Mouse (Mus musculus) brain, embryonic 18.5 days (tissue): ENCODE results near the gene Pygl.
"Not testable (repeated sequence)": the region's sequence is repeated elsewhere in the genome, so short reads cannot be mapped to it uniquely, and the experiment has no call there.

Source experiments
- DNase-seq: peaks from one replicate; pipeline ENCODE4 v3.0.0-alpha.2; 2012; ENCODE audit warnings: low read depth, low spot score

Pygl gene

DNA sequence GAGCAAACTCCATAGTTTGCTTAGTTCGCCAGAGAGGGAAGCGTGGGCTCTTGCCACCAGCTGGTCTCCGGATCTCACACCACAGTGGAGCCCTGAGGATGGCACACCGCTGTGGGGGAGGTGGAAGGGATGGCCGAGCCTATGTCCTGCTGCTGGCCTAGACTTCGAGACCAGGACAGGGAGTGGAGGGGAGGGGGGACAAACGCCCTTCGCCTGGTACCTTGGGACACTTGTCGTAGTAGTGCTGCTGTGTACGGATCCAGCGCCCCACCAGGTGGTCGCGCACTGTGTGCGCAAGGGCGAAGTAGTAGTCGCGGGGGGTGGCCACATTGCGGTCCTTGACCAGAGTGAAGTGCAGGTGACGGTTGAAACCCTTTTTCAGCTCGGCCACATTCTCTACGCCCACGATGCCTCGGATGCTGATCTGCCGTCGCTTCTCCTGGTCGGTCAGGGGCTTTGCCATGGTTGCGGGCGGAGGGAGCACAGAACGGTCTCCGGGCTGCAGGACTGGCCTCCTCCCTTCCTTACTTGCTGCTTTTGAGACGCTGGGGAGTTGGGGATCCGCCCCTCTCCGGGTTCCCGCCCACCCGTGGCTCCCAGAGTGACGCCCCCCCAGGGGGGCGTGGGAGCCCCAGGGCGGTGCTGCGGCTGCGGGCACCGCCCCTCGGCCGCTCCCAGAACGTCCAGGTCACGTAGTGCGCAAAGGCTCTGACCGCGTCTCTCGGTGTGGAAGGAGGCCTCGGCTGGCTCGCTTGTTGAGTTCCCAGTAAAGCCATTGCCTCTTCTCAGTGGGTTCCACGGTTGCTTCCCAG lies 4.0 kb downstream of the Pygl start:
- DNase-seq = no peak

DNA sequence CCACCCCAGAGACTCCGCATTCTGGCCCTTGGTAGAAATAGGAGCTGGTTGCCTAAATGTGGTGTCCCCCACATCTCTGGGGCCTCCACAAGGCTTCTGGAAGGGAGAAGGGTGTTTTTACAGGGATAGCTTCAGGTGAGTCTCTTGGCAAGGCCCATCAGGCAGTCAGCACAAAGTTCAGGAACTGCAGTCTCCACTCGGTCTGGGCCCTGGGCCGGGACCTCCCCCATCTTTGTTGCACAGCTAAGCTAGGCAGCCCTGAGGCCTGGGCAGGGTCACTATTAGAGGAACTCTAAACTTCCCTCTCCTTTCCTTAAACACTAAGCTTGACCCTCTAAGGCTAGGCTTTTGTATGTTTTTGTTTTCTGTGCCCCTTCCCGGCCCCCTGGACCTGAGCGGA lies 4.6 kb downstream of the Pygl start:
- DNase-seq = no peak

DNA sequence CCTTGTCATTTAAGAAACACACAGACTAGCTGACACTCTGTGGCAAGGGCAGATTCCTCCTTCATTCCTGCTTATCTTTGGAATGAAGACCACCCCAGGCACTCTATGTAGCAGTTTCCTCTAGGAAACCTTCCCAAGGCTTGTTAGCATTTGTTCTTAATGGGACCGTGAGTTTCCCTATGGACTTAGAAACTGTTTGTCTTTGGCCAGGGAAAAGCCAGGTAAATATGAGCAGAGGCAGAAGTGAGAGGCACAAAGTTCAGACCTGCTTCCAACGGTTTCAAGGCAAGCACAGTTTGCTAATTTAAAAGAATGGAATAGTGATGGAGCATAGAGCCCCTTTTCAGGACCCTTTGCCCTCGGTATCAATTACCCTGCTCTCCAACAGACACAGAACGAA lies 8.0 kb downstream of the Pygl start:
- DNase-seq = no peak

DNA sequence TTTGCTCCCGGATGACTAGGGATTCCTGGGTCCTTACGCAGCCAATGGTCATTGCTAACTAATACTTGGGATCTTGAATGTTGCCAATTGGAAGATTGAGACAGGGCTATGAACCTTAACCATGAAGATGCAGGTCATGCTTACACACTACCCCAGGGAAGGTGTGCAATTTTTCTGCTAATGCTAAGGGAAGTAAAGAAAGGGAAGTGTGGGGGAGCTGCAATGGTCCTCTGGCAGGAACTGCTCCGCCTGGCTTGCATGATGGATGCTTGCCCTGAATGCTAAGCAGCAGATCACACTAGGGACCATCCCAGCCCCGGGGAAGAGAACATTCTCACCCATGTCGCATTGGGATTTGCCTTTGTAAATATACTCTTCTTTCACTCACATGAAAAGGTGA lies 9.9 kb downstream of the Pygl start:
- no peak for DNase-seq

DNA sequence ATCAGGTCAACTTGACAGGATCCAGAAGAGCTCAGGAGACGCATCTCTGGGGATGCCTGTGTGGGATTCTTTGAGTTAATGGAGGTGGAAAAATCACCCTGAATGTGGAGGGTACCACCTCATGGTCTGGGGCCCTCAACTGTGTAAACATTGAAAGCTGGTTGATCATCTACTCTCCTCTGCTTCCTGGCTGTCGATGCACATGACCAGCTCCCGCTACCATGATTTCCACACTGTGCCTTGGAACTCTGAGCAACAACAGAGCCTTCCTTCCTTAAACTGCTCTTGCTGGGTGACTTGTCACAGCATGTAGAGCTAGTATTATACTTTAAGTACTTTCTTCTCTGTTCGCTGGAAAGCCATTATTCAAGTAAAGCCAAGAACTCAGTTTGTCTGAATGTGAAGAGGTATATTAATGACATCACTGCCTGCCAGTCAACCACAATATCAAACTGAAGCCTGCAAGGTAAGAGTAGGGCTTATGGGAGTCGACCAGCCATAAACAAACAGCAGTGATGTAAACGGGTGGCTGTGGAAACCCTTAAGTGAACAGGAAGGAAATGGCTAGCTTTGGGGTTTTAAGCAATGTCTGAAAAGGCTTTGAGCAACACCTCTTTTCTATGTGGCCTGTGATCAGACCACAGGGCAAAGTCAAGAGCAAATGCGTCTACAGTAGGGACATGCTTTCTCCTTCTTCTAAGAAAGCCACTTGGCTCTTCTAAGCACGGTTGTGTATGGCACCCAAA lies 12.3 kb downstream of the Pygl start:
- DNase-seq = no peak

DNA sequence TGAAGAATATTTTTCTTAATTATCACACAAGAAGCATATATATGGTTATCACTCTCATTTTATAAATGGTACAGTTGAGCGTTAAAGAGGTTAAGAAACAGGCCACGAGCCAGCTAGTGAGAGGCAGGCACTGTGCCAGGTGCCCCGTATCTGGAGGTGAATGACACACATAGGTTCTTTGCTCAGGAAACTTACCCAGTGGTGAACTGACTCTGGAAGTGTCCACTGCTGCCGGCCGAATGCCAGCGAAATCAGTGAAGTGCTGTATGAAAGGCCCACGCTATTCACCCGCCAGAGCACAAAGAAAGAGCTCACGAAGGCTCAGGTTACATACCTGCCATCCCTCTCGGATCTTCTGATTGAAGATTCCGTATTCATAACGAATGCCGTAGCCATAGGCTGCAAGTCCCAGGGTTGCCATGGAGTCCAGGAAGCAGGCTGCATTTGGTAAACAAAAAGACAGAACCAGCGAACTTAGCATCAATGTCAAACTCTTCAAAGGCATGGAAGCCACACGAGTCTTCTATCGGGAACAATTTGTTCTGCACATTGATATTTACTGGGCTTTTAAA lies 15.0 kb downstream of the Pygl start:
- DNase-seq = no peak

DNA sequence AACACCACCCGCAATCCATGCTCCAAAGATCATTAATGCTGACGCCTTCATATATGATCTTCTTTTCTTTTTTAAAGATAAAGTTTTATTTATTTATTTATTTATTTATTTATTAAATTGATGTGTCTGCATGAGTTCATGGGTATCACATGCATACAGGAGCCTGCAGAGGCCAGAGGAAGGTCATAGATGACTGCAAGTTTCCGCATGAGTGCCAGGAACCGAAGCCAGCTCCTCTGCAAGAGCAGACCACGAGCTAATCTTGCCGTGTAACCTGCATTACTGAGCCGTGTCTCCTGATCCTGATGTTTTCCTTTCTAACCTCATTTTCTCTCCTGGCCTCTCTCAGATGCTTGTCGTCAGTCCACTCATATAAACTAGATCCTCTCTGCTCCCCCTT lies 17.0 kb downstream of the Pygl start:
- DNase-seq = no peak

DNA sequence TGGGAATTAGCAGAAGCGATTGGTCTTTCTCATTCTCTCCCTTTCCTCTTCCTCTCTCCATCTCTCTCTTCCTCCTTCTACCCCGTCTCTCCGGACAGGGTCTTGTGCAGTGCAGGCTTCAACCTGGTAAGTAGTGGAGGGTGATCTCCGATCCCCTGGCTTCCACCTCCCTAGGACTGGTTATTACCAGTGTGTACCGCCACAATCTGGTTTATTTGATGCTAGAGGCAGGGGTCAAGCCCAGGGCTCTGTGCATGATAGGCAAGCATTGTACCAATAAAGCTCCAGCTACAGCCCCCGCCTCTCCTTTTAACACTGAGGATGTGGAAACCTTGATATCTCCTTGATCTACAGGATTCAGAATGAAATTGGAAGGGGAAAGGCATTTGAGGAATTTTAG lies 17.7 kb downstream of the Pygl start:
- no peak for DNase-seq

DNA sequence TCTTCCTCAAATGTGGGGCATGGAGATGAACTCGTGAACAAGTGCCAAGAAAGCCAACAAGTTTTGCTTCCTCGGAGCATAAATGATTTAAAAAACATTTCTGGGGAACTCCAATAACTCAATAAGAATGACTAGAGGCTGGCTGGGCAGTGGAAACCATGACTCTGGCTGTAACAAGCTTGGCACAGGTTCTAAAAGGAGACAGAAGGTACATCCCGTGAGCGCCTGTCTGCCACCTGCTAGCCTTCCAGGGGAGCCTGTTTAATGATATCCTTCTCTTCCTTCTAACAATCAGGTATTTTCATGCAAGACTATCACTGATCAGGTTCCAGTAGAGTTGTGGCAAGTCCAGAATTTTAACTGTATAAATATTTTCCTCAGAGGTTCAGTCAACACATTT lies 18.8 kb downstream of the Pygl start:
- no peak for DNase-seq

DNA sequence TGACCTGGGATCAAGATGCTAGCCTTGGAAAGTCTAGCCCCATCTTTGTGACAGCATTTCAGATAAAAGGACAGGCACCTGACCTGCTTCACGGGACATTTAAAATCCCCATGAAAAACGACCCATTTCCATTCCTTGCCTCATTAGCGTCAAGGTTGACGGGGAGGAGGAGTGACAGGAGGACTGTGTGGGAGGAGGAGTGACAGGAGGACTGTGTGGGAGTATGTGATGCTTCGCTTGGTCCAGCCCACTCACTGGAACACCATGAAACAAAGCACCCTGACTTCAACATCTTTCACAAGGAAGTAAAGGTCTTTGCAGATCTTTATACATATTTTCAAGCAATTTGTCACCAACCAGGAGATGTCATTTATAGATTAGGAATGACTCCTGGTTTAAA lies 23.1 kb downstream of the Pygl start:
- no peak for DNase-seq

DNA sequence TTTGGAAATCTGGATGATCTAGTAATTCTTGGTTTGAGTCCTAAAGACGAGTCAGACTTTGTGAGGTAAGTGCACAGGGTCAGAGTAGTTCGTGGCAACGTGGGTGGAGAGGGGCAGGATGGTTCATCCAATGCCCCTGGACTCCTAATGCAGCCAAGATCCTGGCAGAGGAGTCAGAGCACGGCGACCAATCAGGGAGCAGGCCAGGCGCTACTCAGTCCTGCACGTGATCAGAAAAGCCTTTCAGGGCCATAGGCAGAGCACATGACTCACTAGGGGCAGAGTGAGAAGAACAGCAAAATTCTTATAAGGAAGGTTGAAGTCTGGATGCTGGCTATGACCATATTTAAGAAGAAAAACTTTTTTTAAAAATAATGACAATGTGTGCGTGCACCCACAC lies 26.9 kb downstream of the Pygl start:
- no peak for DNase-seq

DNA sequence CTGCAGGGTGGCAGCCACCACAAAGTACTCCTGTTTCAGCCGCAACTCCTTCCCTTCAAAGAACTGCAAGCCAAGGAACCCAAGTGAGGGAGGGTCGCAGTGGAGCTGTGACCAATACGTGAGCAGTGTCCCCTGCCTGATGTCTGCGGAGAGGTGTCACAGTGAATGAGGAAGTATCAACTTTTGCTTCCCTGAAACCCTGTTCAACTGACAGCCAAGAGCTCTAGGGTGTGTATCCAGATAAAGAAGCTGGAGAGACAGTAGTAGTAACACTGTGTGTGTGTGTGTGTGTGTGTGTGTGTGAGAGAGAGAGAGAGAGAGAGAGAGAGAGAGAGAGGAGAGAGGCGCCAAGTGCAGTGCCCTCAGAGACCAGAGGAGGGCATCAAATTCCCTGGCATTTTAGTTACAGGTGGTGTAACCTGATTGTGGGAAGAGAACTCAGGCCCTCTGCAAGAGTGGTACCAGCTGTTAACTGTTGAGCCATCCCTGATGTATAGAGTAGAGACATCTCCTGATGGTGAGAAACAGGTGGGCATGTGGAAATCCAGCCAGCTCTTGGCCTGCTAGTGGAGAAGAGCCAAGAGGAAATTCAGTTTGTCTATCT lies 29.3 kb downstream of the Pygl start:
- no peak for DNase-seq

DNA sequence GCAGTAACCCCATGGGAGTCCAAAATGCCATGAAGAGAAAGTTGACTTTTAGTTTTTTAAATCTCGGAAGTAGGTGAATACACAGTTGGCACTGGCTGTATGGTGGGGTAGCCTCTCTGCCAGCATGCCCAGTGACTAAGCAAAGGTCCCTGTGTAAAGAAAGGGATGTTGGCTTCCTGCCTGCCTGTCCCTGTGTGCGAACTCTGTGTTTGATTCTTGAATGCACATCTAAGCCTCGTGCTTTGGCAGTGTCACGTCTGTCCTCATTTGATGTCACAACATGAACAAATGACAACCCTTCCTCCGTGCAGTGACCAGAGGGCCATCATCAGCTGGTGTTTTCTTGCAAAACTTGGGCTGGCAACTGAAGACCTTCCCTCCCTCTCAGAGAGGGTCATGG lies 34.9 kb downstream of the Pygl start:
- DNase-seq = no peak

DNA sequence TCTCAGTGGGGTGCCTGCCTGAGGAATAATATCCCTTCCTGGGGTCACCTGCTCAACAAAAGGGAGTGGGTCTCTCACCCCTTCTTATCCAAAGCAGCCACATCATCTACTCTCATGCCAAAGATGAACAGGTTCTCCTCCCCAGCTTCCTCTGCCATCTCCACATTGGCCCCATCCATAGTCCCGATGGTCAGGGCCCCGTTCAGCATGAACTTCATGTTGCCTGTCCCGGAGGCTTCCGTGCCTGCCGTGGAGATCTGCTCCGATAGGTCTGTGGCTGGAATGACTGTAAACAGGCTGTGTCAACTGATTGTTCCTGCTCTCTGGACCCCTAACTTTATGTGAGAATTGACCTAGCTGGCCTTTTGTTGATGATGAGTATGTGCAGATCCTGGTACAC lies 35.9 kb downstream of the Pygl start:
- no peak for DNase-seq

DNA sequence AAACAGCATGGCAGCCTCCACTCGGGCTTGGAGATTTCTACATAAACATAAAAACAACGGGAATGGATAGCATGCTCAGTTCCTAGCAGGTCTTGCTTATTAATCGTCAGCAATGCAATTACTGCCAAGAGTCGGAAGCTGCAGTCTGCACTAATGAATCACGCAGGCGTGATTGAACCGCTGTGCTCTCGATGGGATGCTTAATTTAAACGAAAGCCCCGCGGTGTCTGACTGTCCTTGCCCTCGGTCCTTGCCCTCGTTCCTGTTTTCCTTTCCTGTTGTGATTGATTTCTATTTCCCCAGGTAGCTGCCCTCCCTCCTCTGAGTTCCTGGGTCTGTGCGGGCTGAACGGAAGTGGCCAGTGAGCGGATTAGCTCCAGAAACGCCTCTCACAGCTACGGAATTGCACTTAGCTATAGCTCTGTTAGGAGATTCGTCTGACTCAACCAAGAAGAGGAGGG lies 39.0 kb downstream of the Pygl start:
- peak; percentile 20 for DNase-seq

DNA sequence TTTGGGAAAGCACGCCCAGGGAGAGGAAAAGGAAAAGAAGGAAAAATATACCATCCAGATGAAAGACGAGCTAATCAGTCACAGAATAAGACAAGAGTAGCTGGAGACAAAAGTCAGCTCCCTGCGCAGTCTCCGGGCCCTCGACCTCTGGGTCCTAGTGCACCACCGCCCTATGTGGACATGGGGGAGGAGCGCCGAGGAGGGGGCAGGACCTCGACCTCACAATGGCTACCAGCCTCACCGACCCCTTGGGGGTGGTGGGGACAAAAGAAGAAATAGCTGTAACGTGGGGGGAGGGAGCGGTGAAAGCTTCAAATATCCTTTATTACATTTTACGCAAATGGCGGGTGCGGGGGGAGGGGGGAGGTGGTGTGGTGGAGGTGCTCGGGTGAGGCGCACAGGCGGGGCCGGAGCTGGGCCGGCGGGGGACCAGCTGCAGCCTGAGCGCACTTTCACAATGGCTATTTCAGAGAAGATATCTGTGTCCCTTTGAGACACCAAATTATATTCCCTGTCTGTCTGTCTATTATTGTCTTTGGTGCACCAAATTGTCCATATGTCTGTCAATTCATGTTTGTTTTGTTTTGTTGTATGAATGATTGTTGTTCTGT lies 47.0 kb downstream of the Pygl start:
- no peak for DNase-seq

DNA sequence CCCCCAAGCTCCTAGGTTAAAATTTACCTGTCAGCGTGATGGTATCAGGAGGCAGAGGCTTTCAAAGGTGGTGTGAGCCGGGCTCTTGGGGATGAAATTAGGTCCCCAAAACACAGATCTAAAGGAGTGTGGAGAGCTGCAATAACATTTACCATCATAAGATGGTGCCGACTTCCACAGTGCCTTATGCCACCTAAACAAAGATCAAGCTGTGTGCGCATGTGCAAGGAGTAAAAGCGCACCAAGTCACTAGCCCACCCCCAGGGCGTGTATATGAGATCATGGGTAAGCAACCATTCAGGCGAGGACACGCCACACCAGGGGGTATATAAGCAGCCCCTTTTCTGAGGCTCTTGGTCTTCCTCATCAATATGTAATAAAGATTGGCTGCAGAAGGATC lies 47.8 kb downstream of the Pygl start:
- not testable (repeated sequence) for DNase-seq

DNA sequence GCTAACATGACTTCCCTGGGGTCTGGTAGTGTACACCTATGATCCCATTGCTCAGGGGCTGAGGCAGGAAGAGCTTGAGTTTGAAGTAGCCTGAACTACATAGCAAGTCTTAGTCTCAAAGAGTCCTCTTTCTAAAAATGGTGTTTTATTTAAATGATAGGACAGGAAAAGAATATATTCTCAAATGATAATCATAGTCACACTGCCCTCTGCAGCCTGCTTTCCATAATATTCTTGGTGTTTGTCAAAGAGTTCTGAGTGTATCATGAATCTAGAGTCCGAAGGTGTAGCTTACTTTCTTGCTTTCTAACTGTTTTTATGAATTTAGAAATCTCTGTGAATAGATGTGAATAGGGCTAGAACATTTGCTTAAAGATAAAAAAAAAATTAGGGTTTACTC lies 61.3 kb downstream of the Pygl start:
- no peak for DNase-seq

DNA sequence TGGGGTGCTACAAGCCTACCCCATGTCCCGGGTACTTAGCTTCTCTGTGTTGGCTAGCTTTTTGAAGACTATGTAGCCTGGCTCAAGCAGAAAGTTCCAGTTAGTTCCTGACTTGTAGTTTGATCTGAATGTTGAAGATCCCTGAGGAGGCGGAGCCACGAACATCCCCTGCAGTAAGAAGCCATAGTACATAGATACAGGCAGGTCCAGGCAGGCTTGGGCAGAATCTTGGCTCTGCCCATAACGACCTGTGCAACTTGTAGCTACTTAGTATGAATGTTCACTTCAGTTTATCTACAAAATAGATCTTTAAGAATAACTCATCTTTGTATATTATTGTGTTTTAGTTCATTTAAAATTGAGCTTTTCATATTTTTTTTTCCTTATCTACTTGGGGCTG lies 63.3 kb downstream of the Pygl start:
- no peak for DNase-seq

DNA sequence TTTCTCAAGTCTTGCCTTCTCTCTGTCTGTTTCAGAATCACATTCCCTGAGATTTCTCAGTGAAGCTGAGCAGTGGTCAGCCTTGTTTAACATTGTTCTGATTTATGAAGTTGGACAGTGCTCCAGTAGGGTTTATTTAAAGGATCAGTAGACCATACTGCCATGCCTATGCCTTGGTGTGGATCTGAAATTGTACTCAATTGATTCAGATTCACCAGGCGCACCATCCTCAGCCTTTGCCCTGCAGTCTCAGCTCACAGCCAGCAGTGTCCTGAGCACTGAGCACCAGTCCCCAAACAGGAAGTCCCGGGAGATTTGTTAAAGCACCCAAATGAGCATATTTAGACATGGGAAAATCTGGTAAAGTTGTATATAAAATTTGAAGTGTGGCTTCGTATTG lies 66.5 kb downstream of the Pygl start:
- DNase-seq = no peak

DNA sequence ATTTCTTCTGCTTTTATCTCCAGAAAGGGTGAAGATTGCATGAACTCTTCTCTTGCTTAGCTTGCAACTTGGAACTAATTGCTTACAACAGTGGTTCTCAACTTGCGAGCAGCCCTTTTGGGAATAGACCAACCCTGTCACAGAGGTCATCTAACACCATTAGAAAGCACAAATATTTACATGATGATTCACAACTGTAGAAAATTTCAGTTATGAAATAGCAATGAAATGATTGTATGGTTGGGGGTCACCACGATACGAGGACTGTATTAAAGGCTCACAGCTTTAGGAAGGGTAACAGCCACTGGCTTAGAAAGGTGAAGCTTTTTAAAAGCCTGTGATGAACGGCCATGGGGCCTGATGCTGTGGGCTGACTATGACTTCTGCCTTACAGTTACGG lies 70.2 kb downstream of the Pygl start:
- DNase-seq = no peak
